Mouse (Mus musculus): Measurements from ENCODE around the gene Dlg2.

GRCm38 (mm10) chr7:91495526-91495925, 1019.1 kb downstream of the Dlg2 start:
- no peak for TF ChIP-seq CTCF (IDR thresholded peaks at IDR 0.05; ENCODE audit: borderline replicate concordance, insufficient read depth, low read depth, low read length)
- no peak for TF ChIP-seq POLR2A (IDR thresholded peaks at IDR 0.05; ENCODE audit: borderline replicate concordance, insufficient read depth, low read length)
